Mouse (Mus musculus) brain, embryonic 14.5 days (tissue): ENCODE measurements around the gene Tspan11.

Source experiments
- CTCF ChIP-seq: fragments of 200-500 bp; IDR thresholded peaks from 2 replicates; pipeline ENCODE4 v1.5.1; 2012; ENCODE audit warnings: inconsistent platforms, mild to moderate bottlenecking, moderate library complexity, borderline replicate concordance; ENCODE audit not compliant: insufficient read depth, insufficient read length; ENCODE audit errors: extremely low read depth
- POLR2A ChIP-seq: fragments of 200-500 bp; IDR thresholded peaks from 2 replicates; pipeline ENCODE4 v1.6.1; 2012; ENCODE audit warnings: mild to moderate bottlenecking, inconsistent platforms, borderline replicate concordance; ENCODE audit not compliant: poor library complexity, insufficient read depth, insufficient read length, severe bottlenecking; ENCODE audit errors: extremely low read depth

GRCm38 (mm10) chr6:127872581-127872980, 14.8 kb upstream of the Tspan11 start:
- TF ChIP-seq POLR2A, result no peak
- no peak for TF ChIP-seq CTCF
